Mouse (Mus musculus) embryonic facial prominence, embryonic 11.5 days (tissue): ENCODE measurements at regions not wholly inside any gene's neighbourhood (a gene's known extent, or its start where the extent isn't known, plus 50 kb on each side); places are given as distances from the start of the nearest gene placed in this dataset.

Source experiments
- ATAC-seq: fragments of 200-750 bp; cut with Nextera tagmentation; replicated peaks from 2 replicates; pipeline ENCODE4 v1.8.0; 2017; ENCODE audit warnings: low read depth; ENCODE audit not compliant: insufficient number of reproducible peaks, low FRiP score, low TSS enrichment
- DNase-seq: peaks from one replicate; pipeline ENCODE4 v3.0.0-alpha.2; 2015; ENCODE audit warnings: low spot score
- H3K27ac ChIP-seq: fragments of 300-500 bp; sonication (generic); replicated peaks from 2 replicates; pipeline ENCODE4 v1.5.1; 2014; ENCODE audit warnings: mild to moderate bottlenecking, low read depth, low read length, control low read depth
- H3K27me3 ChIP-seq: fragments of 300-500 bp; sonication (generic); 2 replicates; pipeline ENCODE4 v1.6.1; 2014; ENCODE audit warnings: mild to moderate bottlenecking, low read length, moderate library complexity, mixed read lengths; ENCODE audit not compliant: control insufficient read depth, insufficient read depth
- H3K36me3 ChIP-seq: fragments of 300-500 bp; sonication (generic); replicated peaks from 2 replicates; pipeline ENCODE4 v1.6.1; 2014; ENCODE audit warnings: low read depth, mild to moderate bottlenecking, low read length, moderate library complexity, mixed read lengths; ENCODE audit not compliant: control insufficient read depth, insufficient read depth
- H3K4me1 ChIP-seq: fragments of 300-500 bp; sonication (generic); 2 replicates; pipeline ENCODE4 v1.6.1; 2014; ENCODE audit warnings: low read length, mixed read lengths; ENCODE audit not compliant: control insufficient read depth, insufficient read depth
- H3K4me2 ChIP-seq: fragments of 300-500 bp; sonication (generic); 2 replicates; pipeline ENCODE4 v1.6.1; 2014; ENCODE audit warnings: low read depth, mild to moderate bottlenecking, control low read depth, low read length, moderate library complexity
- H3K4me3 ChIP-seq: fragments of 300-500 bp; sonication (generic); 2 replicates; pipeline ENCODE4 v1.5.1; 2014; ENCODE audit warnings: low read depth, low read length, control low read depth
- H3K9ac ChIP-seq: fragments of 300-500 bp; sonication (generic); replicated peaks from 2 replicates; pipeline ENCODE4 v1.6.1; 2014; ENCODE audit warnings: mild to moderate bottlenecking, control low read depth, low read length
- H3K9me3 ChIP-seq: fragments of 300-500 bp; sonication (generic); replicated peaks from 2 replicates; pipeline ENCODE4 v1.6.1; 2016; ENCODE audit warnings: mild to moderate bottlenecking, low read length, inconsistent platforms, mixed read lengths; ENCODE audit not compliant: control insufficient read depth
- WGBS: fragments of 180-500 bp; shearing (Covaris S2); extraction: QIAGEN DNeasy Blood & Tissue Kit; methylation state at CpG from one replicate; pipeline ENCODE4 v1.1.7; 2014; 5-methylcytosine and 5-hydroxymethylcytosine counted together

GRCm38 (mm10) chr1:12242090-12242489, 828.2 kb downstream of the A830018L16Rik start:
- Histone ChIP-seq H3K9me3 (no peaks in the 10 kb centered on the region), H3K9ac (no peak overlapping the region), H3K27ac (no peak overlapping the region), H3K27me3 (no peaks in the 10 kb centered on the region), H3K4me1 (no peaks in the 10 kb centered on the region), H3K4me3 (no peak overlapping the region), H3K4me2 (no peak overlapping the region), H3K36me3 (no peaks in the 10 kb centered on the region)
- ATAC-seq (no peak), DNase-seq (no peak)

GRCm38 (mm10) chr1:12282493-12282892, 868.6 kb downstream of the A830018L16Rik start:
- Histone ChIP-seq H3K27ac (no peak overlapping the region), H3K4me2 (no peak overlapping the region), H3K4me1 (no peaks in the 10 kb centered on the region), H3K4me3 (no peak overlapping the region), H3K27me3 (no peaks in the 10 kb centered on the region), H3K9ac (no peak overlapping the region), H3K36me3 (no peaks in the 10 kb centered on the region), H3K9me3 (no peaks in the 10 kb centered on the region)
- no peak for DNase-seq
- WGBS, result 91% methylated on average over 4 of the region's 4 CpGs
- no peak for ATAC-seq

- DNase-seq, result peak; percentile 64
- H3K36me3 ChIP-seq, result no peaks in the 10 kb centered on the region
- H3K27ac ChIP-seq, result no peak overlapping the region
- no peak overlapping the region for H3K4me3 ChIP-seq
- no peak overlapping the region for H3K9ac ChIP-seq
- peak; percentile 48; the same call in 1 of the 2 replicates for ATAC-seq
- H3K27me3 ChIP-seq, result no peaks in the 10 kb centered on the region
- 32% methylated on average over 6 of the region's 6 CpGs for WGBS
- no peak overlapping the region for H3K4me2 ChIP-seq
- no peaks in the 10 kb centered on the region for H3K9me3 ChIP-seq
- H3K4me1 ChIP-seq, result no peaks in the 10 kb centered on the region
Observed at GRCm38 (mm10) chr1:12285551-12285950, 871.6 kb downstream of the A830018L16Rik start.

GRCm38 (mm10) chr1:12286026-12286425, 872.1 kb downstream of the A830018L16Rik start:
- Histone ChIP-seq H3K27me3 (no peaks in the 10 kb centered on the region), H3K4me3 (no peak overlapping the region), H3K4me1 (no peaks in the 10 kb centered on the region), H3K9me3 (no peaks in the 10 kb centered on the region), H3K36me3 (no peaks in the 10 kb centered on the region), H3K27ac (no peak overlapping the region), H3K4me2 (no peak overlapping the region), H3K9ac (no peak overlapping the region)
- ATAC-seq (peak; percentile 23; the same call in 1 of the 2 replicates), DNase-seq (no peak)
- 55% methylated on average over 3 of the region's 3 CpGs for WGBS

- no peak overlapping the region for H3K4me2 ChIP-seq
- H3K36me3 ChIP-seq, result no peaks in the 10 kb centered on the region
- H3K9me3 ChIP-seq, result no peaks in the 10 kb centered on the region
- H3K27ac ChIP-seq, result no peak overlapping the region
- H3K27me3 ChIP-seq, result no peaks in the 10 kb centered on the region
- ATAC-seq (no peak), DNase-seq (no peak)
- no peak overlapping the region for H3K4me3 ChIP-seq
- no peaks in the 10 kb centered on the region for H3K4me1 ChIP-seq
- H3K9ac ChIP-seq, result no peak overlapping the region
- 89% methylated on average over 3 of the region's 3 CpGs for WGBS
Observed at GRCm38 (mm10) chr1:12288521-12288920, 874.6 kb downstream of the A830018L16Rik start.

GRCm38 (mm10) chr1:12291787-12292186, 877.9 kb downstream of the A830018L16Rik start:
- 68% methylated on average over 1 of the region's 1 CpGs for WGBS

GRCm38 (mm10) chr1:12318029-12318428, 904.1 kb downstream of the A830018L16Rik start:
- no peak overlapping the region for H3K4me2 ChIP-seq
- no peaks in the 10 kb centered on the region for H3K36me3 ChIP-seq
- WGBS, result 89% methylated on average over 2 of the region's 2 CpGs
- H3K4me3 ChIP-seq, result no peak overlapping the region
- no peaks in the 10 kb centered on the region for H3K9me3 ChIP-seq
- H3K27me3 ChIP-seq, result no peaks in the 10 kb centered on the region
- no peak for ATAC-seq
- DNase-seq, result no peak
- H3K27ac ChIP-seq, result no peak overlapping the region
- H3K9ac ChIP-seq, result no peak overlapping the region
- no peaks in the 10 kb centered on the region for H3K4me1 ChIP-seq

More at GRCm38 (mm10) chr1:12291787-12292186, 877.9 kb downstream of the A830018L16Rik start:
- Histone ChIP-seq H3K27me3 (no peaks in the 10 kb centered on the region), H3K4me1 (no peaks in the 10 kb centered on the region), H3K36me3 (no peaks in the 10 kb centered on the region), H3K4me3 (no peak overlapping the region), H3K9me3 (no peaks in the 10 kb centered on the region), H3K9ac (no peak overlapping the region), H3K4me2 (no peak overlapping the region), H3K27ac (no peak overlapping the region)
- no peak for DNase-seq
- no peak for ATAC-seq

GRCm38 (mm10) chr1:12334186-12334585, 920.3 kb downstream of the A830018L16Rik start:
- no peak for ATAC-seq
- H3K4me1 ChIP-seq, result no peaks in the 10 kb centered on the region
- DNase-seq, result no peak
- H3K27me3 ChIP-seq, result no peaks in the 10 kb centered on the region
- H3K27ac ChIP-seq, result no peak overlapping the region
- 89% methylated on average over 4 of the region's 4 CpGs for WGBS
- H3K4me3 ChIP-seq, result no peak overlapping the region
- no peak overlapping the region for H3K4me2 ChIP-seq
- H3K9ac ChIP-seq, result no peak overlapping the region
- no peaks in the 10 kb centered on the region for H3K36me3 ChIP-seq
- no peaks in the 10 kb centered on the region for H3K9me3 ChIP-seq
